Mouse (Mus musculus) hindbrain, embryonic 11.5 days (tissue): ENCODE measurements around the gene Pelp1. TPM values are rescaled to one million over a fixed set of nuclear protein-coding genes. Genes with fewer than 3 reads are reported as not detected.
"Not testable (repeated sequence)": the region's sequence is repeated elsewhere in the genome, so short reads cannot be mapped to it uniquely, and the experiment has no call there.

Source experiments
- ATAC-seq: fragments of 200-750 bp; cut with Nextera tagmentation; 2 replicates; pipeline ENCODE4 v1.8.0; 2017; ENCODE audit warnings: mild to moderate bottlenecking, moderate TSS enrichment, moderate library complexity; ENCODE audit not compliant: low FRiP score
- DNase-seq: peaks from one replicate; pipeline ENCODE4 v3.0.0-alpha.2; 2015; ENCODE audit warnings: low spot score
- H3K27ac ChIP-seq: fragments of 300-500 bp; sonication (generic); 2 replicates; pipeline ENCODE4 v1.5.1; 2014; ENCODE audit warnings: mild to moderate bottlenecking, low read depth, low read length
- H3K27me3 ChIP-seq: fragments of 300-500 bp; sonication (generic); 2 replicates; pipeline ENCODE4 v1.6.1; 2014; ENCODE audit warnings: mild to moderate bottlenecking, low read length, moderate library complexity, mixed read lengths; ENCODE audit not compliant: control insufficient read depth, insufficient read depth
- H3K36me3 ChIP-seq: fragments of 300-500 bp; sonication (generic); 2 replicates; pipeline ENCODE4 v1.6.1; 2014; ENCODE audit warnings: mild to moderate bottlenecking, low read length, moderate library complexity, mixed read lengths; ENCODE audit not compliant: control insufficient read depth, insufficient read depth
- H3K4me1 ChIP-seq: fragments of 300-500 bp; sonication (generic); replicated peaks from 2 replicates; pipeline ENCODE4 v1.6.1; 2014; ENCODE audit warnings: low read length, mixed read lengths; ENCODE audit not compliant: control insufficient read depth, insufficient read depth
- H3K4me2 ChIP-seq: fragments of 300-500 bp; sonication (generic); replicated peaks from 2 replicates; pipeline ENCODE4 v1.6.1; 2014; ENCODE audit warnings: mild to moderate bottlenecking, low read depth, low read length
- H3K4me3 ChIP-seq: fragments of 300-500 bp; sonication (generic); 2 replicates; pipeline ENCODE4 v1.5.1; 2014; ENCODE audit warnings: low read depth, low read length
- H3K9ac ChIP-seq: fragments of 300-500 bp; sonication (generic); 2 replicates; pipeline ENCODE4 v1.6.1; 2014; ENCODE audit warnings: low read depth, low read length
- H3K9me3 ChIP-seq: fragments of 300-500 bp; sonication (generic); 2 replicates; pipeline ENCODE4 v1.6.1; 2016; ENCODE audit warnings: low read length; ENCODE audit not compliant: control insufficient read depth
- WGBS: fragments of 180-500 bp; shearing (Covaris S2); extraction: QIAGEN DNeasy Blood & Tissue Kit; methylation state at CpG from one replicate; pipeline ENCODE4 v1.1.7; 2014; 5-methylcytosine and 5-hydroxymethylcytosine counted together
- polyA plus RNA-seq: library from polyadenylated mRNA; unstranded; fragments of >200 nt; fragmentation: Nextera tagmentation; extraction: Ambion mirVana; gene quantifications from 2 replicates; pipeline ENCODE4 v1.2.1, GENCODE M21; 2014

Gene Pelp1
- polyA plus RNA-seq, 1 experiment from 2014 or later = 31.0 TPM

DNA sequence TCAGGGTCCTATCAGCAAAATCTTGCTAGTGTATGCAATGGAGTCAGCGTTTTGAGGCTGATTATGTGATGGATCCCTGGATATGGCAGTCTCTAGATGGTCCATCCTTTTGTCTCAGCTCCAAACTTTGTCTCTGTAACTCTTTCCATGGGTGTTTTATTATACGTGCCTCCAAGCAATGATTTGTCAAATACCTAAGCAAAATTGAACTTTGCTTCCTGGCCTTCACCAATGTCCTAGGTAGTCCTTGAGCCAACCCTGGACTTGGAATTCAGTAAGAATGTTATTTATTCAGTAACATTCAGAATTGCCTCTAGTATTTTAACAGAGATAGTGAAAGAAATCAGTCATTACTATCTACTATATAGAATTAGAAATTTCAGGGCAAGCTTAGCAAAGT lies 41.2 kb downstream of the Pelp1 start:
- not testable (repeated sequence) for H3K4me3 ChIP-seq, H3K4me2 ChIP-seq, H3K4me1 ChIP-seq, DNase-seq, ATAC-seq, H3K9ac ChIP-seq, H3K9me3 ChIP-seq, H3K36me3 ChIP-seq, H3K27ac ChIP-seq, H3K27me3 ChIP-seq
- WGBS = 76% methylated on average over 2 of the region's 2 CpGs

DNA sequence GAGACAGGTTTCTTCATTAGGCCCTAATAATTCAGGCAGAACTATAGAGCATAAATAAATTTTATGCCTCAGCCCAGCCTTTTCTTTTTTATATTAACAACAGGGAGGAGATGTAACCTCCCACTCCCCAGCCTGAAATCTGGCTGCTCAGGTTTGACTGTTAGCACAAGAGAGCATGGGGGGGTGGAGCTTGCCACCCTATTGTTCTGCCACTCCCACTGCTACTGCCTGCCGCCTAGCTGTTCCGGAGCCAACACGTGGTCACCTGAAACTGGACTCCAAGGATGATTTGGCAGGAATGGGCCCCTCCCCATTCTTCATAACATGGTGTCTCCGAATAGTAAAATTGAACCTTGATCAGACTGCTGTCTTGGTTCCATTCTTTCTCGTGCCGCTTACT lies 42.1 kb downstream of the Pelp1 start:
- ATAC-seq, H3K4me1 ChIP-seq, H3K27ac ChIP-seq, DNase-seq, H3K9me3 ChIP-seq, H3K4me3 ChIP-seq, H3K36me3 ChIP-seq, H3K4me2 ChIP-seq, H3K9ac ChIP-seq, H3K27me3 ChIP-seq: not testable (repeated sequence)
- WGBS = 92% methylated on average over 6 of the region's 6 CpGs

DNA sequence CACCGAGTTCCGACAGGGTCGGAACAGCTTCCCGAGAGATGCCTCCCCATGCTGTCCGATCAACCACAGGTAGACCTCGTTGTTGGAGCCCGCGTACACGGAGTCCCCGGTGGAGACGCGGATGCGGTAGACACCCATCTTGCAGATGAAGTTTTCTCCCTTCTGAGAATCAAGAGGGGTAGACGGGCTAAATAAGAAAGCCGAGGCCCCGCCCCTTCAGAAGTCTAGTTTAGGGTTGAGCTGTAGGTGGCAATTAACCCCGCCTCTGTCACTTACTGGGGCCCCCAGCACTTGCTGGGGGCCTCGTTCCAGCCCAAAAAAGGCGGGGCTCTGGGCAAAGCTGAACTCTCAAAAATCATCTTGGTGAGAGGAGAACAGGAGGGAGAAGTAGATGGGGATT lies 58.0 kb downstream of the Pelp1 start, which contains the start of gene Alox15:
Alox15 (minus strand) TSS at position 164 of the 400 bp plus-strand sequence.
- peak within 1 kb of the TSS; percentile 23 for H3K4me3 ChIP-seq
- ATAC-seq (no peak), DNase-seq (peak; percentile 31)
- H3K9me3 ChIP-seq = no peaks in the 10 kb centered on the region
- 2% methylated on average over 19 of the region's 19 CpGs for WGBS
- H3K36me3 ChIP-seq = no peaks in the 10 kb centered on the region
- H3K27ac ChIP-seq = no peak within 1 kb of the TSS
- H3K9ac ChIP-seq = no peak within 1 kb of the TSS
- H3K4me2 ChIP-seq = peak within 1 kb of the TSS; percentile 51
- H3K27me3 ChIP-seq = peaks cover 21% of the 10 kb centered on the region
- H3K4me1 ChIP-seq = no peaks in the 10 kb centered on the region

DNA sequence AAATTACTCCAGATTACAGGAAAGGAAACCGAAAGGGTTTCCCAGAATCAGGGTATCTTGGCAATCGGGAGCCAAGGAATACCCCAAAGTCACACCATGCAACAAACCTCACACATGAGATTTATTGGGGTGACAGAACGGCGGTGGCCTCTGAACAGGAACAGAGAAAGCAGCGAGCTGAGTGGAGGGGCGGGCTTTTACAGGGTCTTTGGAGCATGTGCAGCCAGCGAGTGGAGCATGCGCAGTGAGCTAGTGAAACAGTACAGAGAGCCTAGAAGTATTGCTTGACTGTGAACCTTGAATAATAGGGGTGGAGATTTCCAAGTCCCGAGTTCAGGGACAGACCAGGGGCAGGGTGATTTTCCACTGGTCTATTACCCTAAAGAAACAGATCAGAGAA lies 61.2 kb downstream of the Pelp1 start:
- WGBS = 92% methylated on average over 9 of the region's 9 CpGs
- peaks cover 21% of the 10 kb centered on the region for H3K27me3 ChIP-seq

DNA sequence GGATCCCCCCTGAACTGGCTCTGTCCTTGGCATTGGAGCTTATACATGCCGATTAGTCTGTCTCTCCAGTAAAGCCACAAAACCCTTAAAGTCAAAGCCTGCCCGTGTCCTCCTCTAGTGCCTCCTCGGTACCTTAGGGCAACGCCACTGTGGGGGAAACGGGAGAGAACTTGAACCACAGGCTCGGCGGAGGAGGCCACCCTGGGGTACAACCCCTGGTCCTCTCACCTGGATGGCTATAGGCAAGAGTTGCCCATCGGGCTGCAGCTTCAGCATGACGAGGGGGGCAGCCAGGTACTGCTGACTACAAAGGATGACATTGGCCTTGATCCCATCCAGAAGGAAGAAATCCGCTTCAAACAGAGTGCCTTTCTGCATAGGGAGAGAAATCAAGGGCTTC lies 62.0 kb downstream of the Pelp1 start:
- H3K4me1 ChIP-seq = no peaks in the 10 kb centered on the region
- H3K4me3 ChIP-seq = no peak overlapping the region
- H3K9ac ChIP-seq = no peak overlapping the region
- peaks cover 21% of the 10 kb centered on the region for H3K27me3 ChIP-seq
- no peaks in the 10 kb centered on the region for H3K9me3 ChIP-seq
- no peak overlapping the region for H3K4me2 ChIP-seq
- DNase-seq (no peak), ATAC-seq (no peak)
- H3K27ac ChIP-seq = no peak overlapping the region
- H3K36me3 ChIP-seq = no peaks in the 10 kb centered on the region
- 84% methylated on average over 10 of the region's 10 CpGs for WGBS

More for the DNA sequence above, 61.2 kb downstream of the Pelp1 start:
- Histone ChIP-seq H3K4me1 (no peaks in the 10 kb centered on the region), H3K4me3 (no peak overlapping the region), H3K9me3 (no peaks in the 10 kb centered on the region), H3K9ac (no peak overlapping the region), H3K27ac (no peak overlapping the region), H3K36me3 (no peaks in the 10 kb centered on the region), H3K4me2 (no peak overlapping the region)
- no peak for ATAC-seq
- no peak for DNase-seq

DNA sequence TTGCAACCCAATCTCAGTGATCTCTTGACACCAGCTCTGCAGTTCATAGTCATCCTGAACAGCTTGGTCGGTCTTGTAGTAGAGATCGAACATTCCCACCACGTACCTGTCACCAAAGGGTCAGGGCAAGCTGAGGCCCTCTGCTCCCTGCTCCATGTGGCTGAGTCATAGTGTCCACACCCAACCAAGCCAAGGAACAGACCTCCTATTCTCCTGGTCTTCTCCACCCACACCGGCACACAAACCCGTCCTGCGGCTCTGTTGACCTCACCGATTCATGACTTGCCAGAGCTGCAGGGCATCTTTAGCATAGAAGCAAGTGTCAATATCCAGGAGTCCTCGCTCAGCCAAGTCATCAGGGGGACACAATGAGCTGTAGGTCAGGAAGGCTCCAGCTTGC lies 64.3 kb downstream of the Pelp1 start:
- ATAC-seq = no peak
- 94% methylated on average over 8 of the region's 8 CpGs for WGBS

DNA sequence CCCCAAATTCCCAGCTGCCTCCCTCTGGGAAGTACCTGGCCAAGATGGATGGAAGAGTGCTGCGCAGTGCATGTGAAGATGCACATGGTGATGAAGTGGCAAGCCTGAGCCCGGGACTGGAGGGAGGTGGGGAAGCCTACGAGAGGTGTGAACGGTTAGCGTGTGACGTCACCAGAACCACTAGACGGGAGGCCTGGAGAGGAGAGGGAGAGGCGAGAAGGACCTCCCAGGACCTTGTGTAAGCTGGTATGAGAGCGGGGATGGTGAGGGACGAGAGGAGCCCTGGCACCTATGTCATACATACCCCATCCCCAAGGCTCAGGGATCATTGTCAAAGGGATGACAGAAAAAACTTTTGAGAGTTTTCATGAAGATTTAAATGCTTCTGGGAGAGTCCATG lies 64.8 kb downstream of the Pelp1 start:
- H3K4me3 ChIP-seq = no peak overlapping the region
- H3K27me3 ChIP-seq = peaks cover 1% of the 10 kb centered on the region; the same call in 1 of the 2 replicates
- H3K9ac ChIP-seq = no peak overlapping the region
- H3K4me2 ChIP-seq = no peak overlapping the region
- 82% methylated on average over 10 of the region's 10 CpGs for WGBS
- DNase-seq (no peak), ATAC-seq (no peak)
- no peaks in the 10 kb centered on the region for H3K9me3 ChIP-seq
- H3K4me1 ChIP-seq = no peaks in the 10 kb centered on the region
- H3K27ac ChIP-seq = no peak overlapping the region
- H3K36me3 ChIP-seq = no peaks in the 10 kb centered on the region

More for the DNA sequence above, 64.3 kb downstream of the Pelp1 start:
- Histone ChIP-seq H3K4me2 (no peak overlapping the region), H3K27ac (no peak overlapping the region), H3K9ac (no peak overlapping the region), H3K4me1 (no peaks in the 10 kb centered on the region), H3K36me3 (no peaks in the 10 kb centered on the region), H3K9me3 (no peaks in the 10 kb centered on the region), H3K4me3 (no peak overlapping the region), H3K27me3 (peaks cover 6% of the 10 kb centered on the region)
- no peak for DNase-seq

Other genes starting within 250 kb of the Pelp1 start
- 0.40 and 0.51 TPM in 2 replicates for gene Slc16a11, start 197.3 kb downstream of the Pelp1 start, polyA plus RNA-seq
- 10.9 and 14.3 TPM in 2 replicates for gene Slc16a13, start 189.0 kb downstream of the Pelp1 start, polyA plus RNA-seq
- gene Bcl6b, start 180.2 kb downstream of the Pelp1 start, polyA plus RNA-seq = 5.0 and 5.9 TPM in 2 replicates
- 229 and 230 TPM in 2 replicates for gene 0610010K14Rik, start 172.1 kb downstream of the Pelp1 start, polyA plus RNA-seq
- 10.2 and 11.6 TPM in 2 replicates for gene Gm21988, start 170.2 kb downstream of the Pelp1 start, polyA plus RNA-seq
- 146 and 147 TPM in 2 replicates for gene Rnasek, start 170.2 kb downstream of the Pelp1 start, polyA plus RNA-seq
- gene Alox12, start 154.7 kb downstream of the Pelp1 start, polyA plus RNA-seq = 3.5 and 3.7 TPM in 2 replicates
- gene Alox12e, start 87.4 kb downstream of the Pelp1 start, polyA plus RNA-seq = not detected in 2 replicates
- 0.18 TPM in 1 of 2 replicates, not detected in the other for gene Alox15, start 58.0 kb downstream of the Pelp1 start, polyA plus RNA-seq
- gene Arrb2, start 22.6 kb upstream of the Pelp1 start, polyA plus RNA-seq = 27.8 and 38.1 TPM in 2 replicates
- gene Med11, start 41.9 kb upstream of the Pelp1 start, polyA plus RNA-seq = 40.2 and 42.0 TPM in 2 replicates
- gene Zmynd15, start 49.4 kb upstream of the Pelp1 start, polyA plus RNA-seq = 0.22 and 0.43 TPM in 2 replicates
- gene Cxcl16, start 50.0 kb upstream of the Pelp1 start, polyA plus RNA-seq = 0.42 and 1.2 TPM in 2 replicates
- gene Tm4sf5, start 95.2 kb upstream of the Pelp1 start, polyA plus RNA-seq = 0.45 TPM in 1 of 2 replicates, not detected in the other
- gene Vmo1, start 104.6 kb upstream of the Pelp1 start, polyA plus RNA-seq = 0.36 TPM in 1 of 2 replicates, not detected in the other
- 0.14 and 0.45 TPM in 2 replicates for gene Gltpd2, start 109.2 kb upstream of the Pelp1 start, polyA plus RNA-seq
- gene Psmb6, start 115.3 kb upstream of the Pelp1 start, polyA plus RNA-seq = 895 and 918 TPM in 2 replicates
- not detected in 2 replicates for gene Gm40193, start 122.9 kb upstream of the Pelp1 start, polyA plus RNA-seq
- 2.5 and 2.9 TPM in 2 replicates for gene Pld2, start 130.0 kb upstream of the Pelp1 start, polyA plus RNA-seq
- gene Mink1, start 152.8 kb upstream of the Pelp1 start, polyA plus RNA-seq = 11.9 and 17.6 TPM in 2 replicates
- not detected in 2 replicates for gene 4930544D05Rik, start 205.8 kb upstream of the Pelp1 start, polyA plus RNA-seq
- gene Chrne, start 209.2 kb upstream of the Pelp1 start, polyA plus RNA-seq = not detected in 2 replicates
- 0.64 and 1.2 TPM in 2 replicates for gene Gp1ba, start 229.1 kb upstream of the Pelp1 start, polyA plus RNA-seq
- 86.6 and 94.3 TPM in 2 replicates for gene Rnf167, start 237.2 kb upstream of the Pelp1 start, polyA plus RNA-seq
- gene Slc25a11, start 237.4 kb upstream of the Pelp1 start, polyA plus RNA-seq = 138 and 145 TPM in 2 replicates
- gene Pfn1, start 244.6 kb upstream of the Pelp1 start, polyA plus RNA-seq = 1,409 and 1,523 TPM in 2 replicates
- gene Eno3, start 247.2 kb upstream of the Pelp1 start, polyA plus RNA-seq = 23.2 and 26.2 TPM in 2 replicates